Mouse (Mus musculus) bone marrow, adult 2 months (tissue): ENCODE measurements around the gene F2rl2.

ENCODE experiments used
- CTCF ChIP-seq: fragments of 200-500 bp; IDR thresholded peaks from 2 replicates; pipeline ENCODE4 v1.5.1; 2011; ENCODE audit warnings: low read length, control low read depth; ENCODE audit not compliant: control insufficient read depth, insufficient read depth
- POLR2A ChIP-seq: fragments of 200-500 bp; IDR thresholded peaks from 2 replicates; pipeline ENCODE4 v1.6.1; 2011; ENCODE audit warnings: low read depth, mild to moderate bottlenecking, control low read depth, low read length, borderline replicate concordance; ENCODE audit not compliant: control insufficient read depth

DNA sequence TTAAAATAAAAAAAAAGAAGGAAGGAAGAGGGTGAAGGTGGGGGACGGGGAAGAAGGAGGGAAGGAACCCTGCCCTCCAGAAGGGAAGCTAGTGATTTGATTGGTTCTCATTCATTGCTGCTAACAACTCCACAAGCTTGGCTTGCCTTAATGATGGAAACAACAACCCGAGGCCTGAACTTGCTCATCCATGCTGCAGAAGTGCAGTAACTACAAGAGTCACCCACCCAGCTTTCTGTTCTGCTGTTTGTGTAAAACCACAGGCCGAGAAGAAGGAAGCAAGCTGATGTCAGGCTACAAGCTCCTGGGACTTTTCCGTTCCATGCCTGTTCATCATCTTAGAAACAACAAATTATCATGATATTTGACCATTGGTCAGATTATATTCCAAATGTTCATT is 18.7 kb downstream of the F2rl2 start:
- TF ChIP-seq CTCF (no peak), POLR2A (no peak)
